Mouse (Mus musculus) kidney, adult 11 months (tissue): Measurements from ENCODE around the gene Itgb6.

ENCODE experiments used
- DNase-seq: peaks from one replicate; pipeline ENCODE4 v3.0.0; 2022

Itgb6 gene

GRCm38 (mm10) chr2:60671215-60671614, 51.2 kb downstream of the Itgb6 start:
- no peak for DNase-seq

GRCm38 (mm10) chr2:60663071-60663470, 59.4 kb downstream of the Itgb6 start:
- DNase-seq, result no peak

- DNase-seq, result no peak
Observed at GRCm38 (mm10) chr2:60659993-60660392, 62.5 kb downstream of the Itgb6 start.

- DNase-seq, result no peak
Observed at GRCm38 (mm10) chr2:60658992-60659391, 63.5 kb downstream of the Itgb6 start.

- DNase-seq, result no peak
Observed at GRCm38 (mm10) chr2:60654828-60655227, 67.6 kb downstream of the Itgb6 start.

GRCm38 (mm10) chr2:60650155-60650554, 72.3 kb downstream of the Itgb6 start:
- DNase-seq, result no peak

GRCm38 (mm10) chr2:60647650-60648049, 74.8 kb downstream of the Itgb6 start:
- DNase-seq, result no peak

GRCm38 (mm10) chr2:60646583-60646982, 75.9 kb downstream of the Itgb6 start:
- no peak for DNase-seq

GRCm38 (mm10) chr2:60643406-60643805, 79.0 kb downstream of the Itgb6 start:
- DNase-seq, result no peak

- DNase-seq, result no peak
Observed at GRCm38 (mm10) chr2:60642606-60643005, 79.8 kb downstream of the Itgb6 start.

GRCm38 (mm10) chr2:60640342-60640672, 82.1 kb downstream of the Itgb6 start:
- no peak for DNase-seq

- no peak for DNase-seq
Observed at GRCm38 (mm10) chr2:60639617-60640341, 82.7 kb downstream of the Itgb6 start.

GRCm38 (mm10) chr2:60636910-60637761, 85.3 kb downstream of the Itgb6 start:
- no peak for DNase-seq

GRCm38 (mm10) chr2:60636481-60636880, 86.0 kb downstream of the Itgb6 start:
- DNase-seq, result no peak

- DNase-seq, result no peak
Observed at GRCm38 (mm10) chr2:60636038-60636437, 86.4 kb downstream of the Itgb6 start.

- no peak for DNase-seq
Observed at GRCm38 (mm10) chr2:60632791-60633190, 89.7 kb downstream of the Itgb6 start.

GRCm38 (mm10) chr2:60630304-60630703, 92.1 kb downstream of the Itgb6 start:
- no peak for DNase-seq

GRCm38 (mm10) chr2:60627952-60628351, 94.5 kb downstream of the Itgb6 start:
- no peak for DNase-seq

GRCm38 (mm10) chr2:60627515-60627914, 94.9 kb downstream of the Itgb6 start:
- DNase-seq, result no peak

GRCm38 (mm10) chr2:60625766-60626165, 96.7 kb downstream of the Itgb6 start:
- DNase-seq, result no peak

GRCm38 (mm10) chr2:60622161-60622560, 100.3 kb downstream of the Itgb6 start:
- no peak for DNase-seq

- no peak for DNase-seq
Observed at GRCm38 (mm10) chr2:60614758-60615157, 107.7 kb downstream of the Itgb6 start.

- DNase-seq, result no peak
Observed at GRCm38 (mm10) chr2:60613857-60614228, 108.6 kb downstream of the Itgb6 start.
